Mouse (Mus musculus) kidney, postnatal 0 days (tissue): ENCODE results near the gene E2f3. TPM values are rescaled to one million over a fixed set of nuclear protein-coding genes. Genes with fewer than 3 reads are reported as not detected.

Experiments
- ATAC-seq: fragments of 200-750 bp; cut with Nextera tagmentation; replicated peaks from 2 replicates; pipeline ENCODE4 v1.8.0; 2017; ENCODE audit warnings: low read depth, moderate number of reproducible peaks, moderate TSS enrichment, moderate library complexity; ENCODE audit not compliant: low FRiP score
- DNase-seq: peaks from one replicate; pipeline ENCODE4 v3.0.0-alpha.2; 2016; ENCODE audit warnings: low spot score
- H3K27ac ChIP-seq: fragments of 300-500 bp; sonication (generic); 2 replicates; pipeline ENCODE4 v1.5.1; 2014; ENCODE audit warnings: mild to moderate bottlenecking
- H3K27me3 ChIP-seq: fragments of 300-500 bp; sonication (generic); 2 replicates; pipeline ENCODE4 v1.6.1; 2014; ENCODE audit warnings: low read length, mixed read lengths; ENCODE audit not compliant: insufficient read depth
- H3K36me3 ChIP-seq: fragments of 300-500 bp; sonication (generic); 2 replicates; pipeline ENCODE4 v1.6.1; 2014; ENCODE audit warnings: low read length, mixed read lengths; ENCODE audit not compliant: insufficient read depth
- H3K4me1 ChIP-seq: fragments of 300-500 bp; sonication (generic); replicated peaks from 2 replicates; pipeline ENCODE4 v1.6.1; 2014; ENCODE audit warnings: antibody characterized with exemption, low read length, mixed read lengths; ENCODE audit not compliant: insufficient read depth
- H3K4me2 ChIP-seq: fragments of 300-500 bp; sonication (generic); 2 replicates; pipeline ENCODE4 v1.6.1; 2014; ENCODE audit warnings: mild to moderate bottlenecking, low read length, moderate library complexity, mixed read lengths
- H3K4me3 ChIP-seq: fragments of 300-500 bp; sonication (generic); replicated peaks from 2 replicates; pipeline ENCODE4 v1.5.1; 2014; ENCODE audit warnings: low read depth, low read length
- H3K9ac ChIP-seq: fragments of 300-500 bp; sonication (generic); 2 replicates; pipeline ENCODE4 v1.6.1; 2014; ENCODE audit warnings: low read depth, low read length
- H3K9me3 ChIP-seq: fragments of 300-500 bp; sonication (generic); replicated peaks from 2 replicates; pipeline ENCODE4 v1.6.1; 2016; ENCODE audit warnings: low read length, inconsistent platforms, mixed read lengths
- CTCF ChIP-seq: IDR thresholded peaks from 2 replicates; pipeline ENCODE4 v1.5.1; 2016; ENCODE audit warnings: antibody characterized with exemption, low read depth, mild to moderate bottlenecking, moderate library complexity
- WGBS: fragments of 180-500 bp; shearing (Covaris S2); extraction: QIAGEN DNeasy Blood & Tissue Kit; methylation state at CpG from one replicate; pipeline ENCODE4 v1.1.7; 2014; 5-methylcytosine and 5-hydroxymethylcytosine counted together
- polyA plus RNA-seq: library from polyadenylated mRNA; unstranded; fragments of >200 nt; fragmentation: Nextera tagmentation; extraction: Ambion mirVana; gene quantifications from 2 replicates; pipeline ENCODE4 v1.2.1, GENCODE M21; 2015

The E2f3 gene
- polyA plus RNA-seq, 1 experiment from 2014 or later: 8.2 TPM

DNA sequence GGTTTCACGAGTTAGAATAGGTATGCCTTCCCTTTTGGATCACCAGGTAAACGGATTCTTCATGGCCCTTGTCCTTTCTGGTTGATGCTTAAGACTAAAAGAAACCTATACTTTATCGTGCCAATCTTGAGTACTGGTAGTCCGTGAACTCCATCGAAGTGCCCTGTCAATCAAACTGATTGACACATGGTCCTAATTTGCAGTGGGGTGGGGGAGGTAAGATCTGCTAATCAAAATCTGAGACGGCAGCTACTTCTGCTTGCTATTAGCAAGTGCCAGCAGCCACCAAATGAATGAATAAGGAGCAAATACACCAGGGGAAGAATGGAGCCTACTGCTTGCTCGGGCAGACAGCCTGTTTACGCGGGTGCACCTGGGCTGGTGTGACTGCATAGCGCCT is 72.3 kb downstream of the E2f3 start:
- Histone ChIP-seq H3K9ac (no peak overlapping the region), H3K4me2 (no peak overlapping the region), H3K9me3 (no peaks in the 10 kb centered on the region), H3K4me3 (no peak overlapping the region), H3K36me3 (peaks cover 28% of the 10 kb centered on the region), H3K4me1 (no peaks in the 10 kb centered on the region), H3K27me3 (no peaks in the 10 kb centered on the region), H3K27ac (no peak overlapping the region)
- no peak for TF ChIP-seq CTCF
- DNase-seq: no peak
- WGBS: 94% methylated on average over 10 of the region's 10 CpGs
- ATAC-seq: no peak

DNA sequence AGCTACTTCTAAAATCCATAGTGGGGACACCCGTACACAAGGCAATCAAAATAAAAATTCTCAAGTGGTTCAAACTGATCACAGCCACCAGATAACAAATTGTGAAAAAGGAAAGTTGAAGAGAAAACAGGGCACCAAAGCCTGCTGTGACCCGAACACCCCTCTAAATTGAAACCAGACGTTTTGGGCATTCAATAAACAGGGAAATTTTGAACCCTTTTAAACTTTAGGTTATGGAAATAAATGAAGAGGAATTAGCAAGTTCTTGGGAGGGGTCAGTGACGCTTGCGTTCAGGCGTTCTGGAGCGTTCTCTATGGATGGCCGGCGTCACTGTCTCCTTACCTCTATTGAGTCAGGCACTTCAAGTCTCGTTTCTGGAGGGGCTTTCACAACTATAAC is 72.8 kb downstream of the E2f3 start:
- Histone ChIP-seq H3K9ac (no peak overlapping the region), H3K27me3 (no peaks in the 10 kb centered on the region), H3K27ac (no peak overlapping the region), H3K36me3 (peaks cover 33% of the 10 kb centered on the region), H3K4me2 (no peak overlapping the region), H3K4me1 (no peaks in the 10 kb centered on the region), H3K9me3 (no peaks in the 10 kb centered on the region), H3K4me3 (no peak overlapping the region)
- ATAC-seq (no peak), DNase-seq (no peak)
- TF ChIP-seq CTCF: no peak
- WGBS: 91% methylated on average over 10 of the region's 10 CpGs

DNA sequence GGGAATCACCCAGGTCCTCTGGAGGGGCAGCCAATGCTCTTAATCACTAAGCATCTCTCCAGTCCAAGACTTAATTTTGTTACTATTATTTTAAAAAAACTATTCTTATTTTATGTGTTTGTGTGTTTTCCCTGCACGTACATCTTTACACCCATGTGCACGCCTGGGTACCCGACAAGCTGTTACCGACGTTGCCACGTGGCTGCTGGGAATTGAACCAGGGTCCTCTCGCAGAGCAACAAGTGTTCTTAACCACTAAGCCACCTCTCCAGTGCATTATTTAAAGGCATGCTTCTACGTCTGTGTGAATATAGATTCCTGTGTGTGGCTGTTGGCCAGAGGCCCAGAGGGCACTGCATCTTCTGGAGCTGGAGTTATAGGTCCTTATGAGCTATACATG is 73.6 kb downstream of the E2f3 start:
- Histone ChIP-seq H3K27ac (no peak overlapping the region), H3K36me3 (peaks cover 33% of the 10 kb centered on the region), H3K9ac (no peak overlapping the region), H3K4me2 (no peak overlapping the region), H3K4me3 (no peak overlapping the region), H3K4me1 (no peaks in the 10 kb centered on the region), H3K9me3 (no peaks in the 10 kb centered on the region), H3K27me3 (no peaks in the 10 kb centered on the region)
- WGBS: 96% methylated on average over 8 of the region's 8 CpGs
- no peak for DNase-seq
- ATAC-seq: no peak
- no peak for TF ChIP-seq CTCF

DNA sequence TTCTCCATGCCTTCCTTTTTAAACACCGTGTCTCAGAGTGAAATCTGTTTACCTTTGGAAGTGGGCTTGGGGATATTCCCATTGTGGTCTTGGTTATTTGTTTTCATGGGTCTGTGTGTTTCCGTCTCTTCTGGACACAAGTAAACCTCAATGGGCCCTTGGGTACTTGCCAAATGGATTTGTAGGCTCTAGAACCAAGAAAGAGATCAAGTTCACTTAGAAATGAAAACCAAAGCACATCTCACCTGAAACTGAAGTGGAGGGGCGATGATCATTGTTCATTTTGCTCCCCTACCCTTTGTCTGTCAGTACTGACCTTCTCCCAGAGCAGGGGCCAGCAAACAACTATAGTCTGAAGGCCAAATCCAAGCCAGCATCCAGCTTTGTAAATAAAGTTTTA is 74.7 kb downstream of the E2f3 start:
- ATAC-seq: no peak
- H3K27me3 ChIP-seq: no peaks in the 10 kb centered on the region
- no peak for TF ChIP-seq CTCF
- H3K4me1 ChIP-seq: no peaks in the 10 kb centered on the region
- no peaks in the 10 kb centered on the region for H3K9me3 ChIP-seq
- peaks cover 33% of the 10 kb centered on the region for H3K36me3 ChIP-seq
- 99% methylated on average over 3 of the region's 3 CpGs for WGBS
- H3K9ac ChIP-seq: no peak overlapping the region
- no peak overlapping the region for H3K4me2 ChIP-seq
- no peak overlapping the region for H3K27ac ChIP-seq
- DNase-seq: no peak
- no peak overlapping the region for H3K4me3 ChIP-seq

DNA sequence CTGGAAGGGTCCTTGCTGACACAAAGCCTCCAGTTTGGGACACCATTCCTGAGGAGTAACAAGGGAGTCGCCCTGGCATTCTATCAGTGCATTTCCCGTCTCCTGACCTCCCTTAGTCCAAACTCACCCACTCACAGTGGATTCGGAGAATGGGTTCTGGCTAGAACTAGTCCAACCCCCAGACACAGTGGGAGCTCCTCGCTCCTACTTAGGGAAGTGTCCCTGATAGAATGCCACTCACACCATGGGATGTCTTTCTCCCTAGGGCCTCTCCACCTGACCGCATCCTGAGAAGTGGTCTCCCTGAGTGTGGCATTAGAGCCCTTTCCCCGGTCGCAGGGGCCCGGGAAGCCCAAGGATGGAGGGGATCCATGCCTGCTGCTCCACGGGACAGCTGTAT is 77.4 kb downstream of the E2f3 start:
- Histone ChIP-seq H3K36me3 (peaks cover 27% of the 10 kb centered on the region), H3K27me3 (no peaks in the 10 kb centered on the region), H3K9ac (no peak overlapping the region), H3K4me1 (no peaks in the 10 kb centered on the region), H3K27ac (no peak overlapping the region), H3K9me3 (no peaks in the 10 kb centered on the region), H3K4me3 (no peak overlapping the region), H3K4me2 (no peak overlapping the region)
- WGBS: 97% methylated on average over 9 of the region's 9 CpGs
- no peak for TF ChIP-seq CTCF
- DNase-seq (no peak), ATAC-seq (no peak)

DNA sequence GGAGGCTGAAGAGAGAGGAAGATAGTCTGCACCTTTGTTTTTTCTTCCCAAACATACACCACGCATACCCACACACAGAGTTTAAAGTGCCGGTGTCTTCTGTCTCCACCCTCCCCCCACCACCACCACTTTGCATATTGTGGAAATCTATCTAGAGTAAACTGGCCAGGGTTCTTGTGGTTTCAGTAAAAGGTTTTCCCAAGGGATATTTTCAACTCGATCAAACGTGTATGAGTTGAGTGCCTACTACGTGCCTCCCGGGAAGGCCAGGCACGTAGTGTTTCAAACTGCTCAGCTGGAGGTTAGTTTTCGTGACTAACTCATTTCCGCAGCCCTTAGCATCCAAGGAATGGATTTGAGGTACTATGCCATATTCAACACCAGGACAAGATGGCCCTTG is 77.9 kb downstream of the E2f3 start:
- Histone ChIP-seq H3K4me3 (no peak overlapping the region), H3K36me3 (peaks cover 27% of the 10 kb centered on the region), H3K27ac (no peak overlapping the region), H3K9ac (no peak overlapping the region), H3K27me3 (no peaks in the 10 kb centered on the region), H3K9me3 (no peaks in the 10 kb centered on the region), H3K4me1 (no peaks in the 10 kb centered on the region), H3K4me2 (no peak overlapping the region)
- ATAC-seq (no peak), DNase-seq (no peak)
- no peak for TF ChIP-seq CTCF
- 94% methylated on average over 9 of the region's 9 CpGs for WGBS

DNA sequence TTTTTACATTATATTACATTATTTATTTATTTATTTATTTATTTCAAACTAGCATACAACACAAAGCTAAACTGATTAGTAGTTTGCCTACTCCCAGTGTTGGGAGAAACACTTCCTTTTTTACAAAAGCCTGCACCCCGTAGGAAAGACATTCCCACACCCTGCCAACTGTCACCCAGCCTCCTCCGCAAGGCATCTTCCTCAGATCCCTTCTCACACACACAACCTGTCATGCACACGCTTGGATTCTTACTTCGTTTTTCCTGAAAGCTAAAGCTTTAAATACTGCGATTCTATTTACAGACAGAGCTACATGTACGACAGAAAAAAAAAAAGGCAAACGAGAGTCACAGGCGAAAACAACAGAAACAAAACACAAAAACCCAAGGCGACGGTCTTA is 79.1 kb downstream of the E2f3 start:
- Histone ChIP-seq H3K4me2 (no peak overlapping the region), H3K9ac (no peak overlapping the region), H3K27ac (no peak overlapping the region), H3K27me3 (no peaks in the 10 kb centered on the region), H3K4me3 (no peak overlapping the region), H3K9me3 (no peaks in the 10 kb centered on the region), H3K36me3 (peaks cover 27% of the 10 kb centered on the region), H3K4me1 (no peaks in the 10 kb centered on the region)
- no peak for TF ChIP-seq CTCF
- WGBS: 94% methylated on average over 10 of the region's 10 CpGs
- DNase-seq (no peak), ATAC-seq (no peak)
